Mouse (Mus musculus) cerebellum, postnatal 14 days (tissue): ENCODE measurements around the gene Fnip1.

ENCODE experiments used
- DNase-seq, 2 experiments: peaks; one replicate each; pipeline ENCODE4 v3.0.0; 2021; ENCODE audit warnings: mixed read lengths in 2 of 2

Gene Fnip1

DNA sequence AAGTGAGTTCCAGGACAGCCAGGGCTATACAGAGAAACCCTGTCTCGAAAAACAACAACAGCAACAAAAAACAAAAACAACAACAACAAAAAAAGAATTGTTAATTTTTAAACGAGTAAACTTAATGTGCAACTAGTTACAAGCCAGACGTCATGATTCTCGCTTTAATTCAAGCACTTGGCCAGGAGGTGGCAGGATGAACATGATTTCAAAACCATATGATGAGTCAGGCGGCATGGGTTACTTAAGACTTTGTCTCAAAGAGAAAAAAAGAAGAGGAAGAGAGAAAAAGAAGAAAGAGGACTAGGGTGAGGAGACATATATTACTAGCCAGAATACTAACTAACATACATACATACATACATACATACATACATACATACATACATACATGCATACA is 124.8 kb downstream of the Fnip1 start:
- DNase-seq: peak; percentile 26 to 27
